Mouse (Mus musculus) T-helper 17 cell (primary cell): ENCODE measurements around the gene Gtf2ird1.

Source experiments
- in situ Hi-C, 2 experiments: fragments of 300-600 bp; cut with MboI, MseI; formaldehyde crosslinking; loops; 1 replicate in 1 of 2; 2 replicates in 1 of 2; pipeline ENCODE4 v1.15.1; 2025; ENCODE audit warnings: high pct_unique_total_duplicates in 2 of 2

The Gtf2ird1 gene

DNA sequence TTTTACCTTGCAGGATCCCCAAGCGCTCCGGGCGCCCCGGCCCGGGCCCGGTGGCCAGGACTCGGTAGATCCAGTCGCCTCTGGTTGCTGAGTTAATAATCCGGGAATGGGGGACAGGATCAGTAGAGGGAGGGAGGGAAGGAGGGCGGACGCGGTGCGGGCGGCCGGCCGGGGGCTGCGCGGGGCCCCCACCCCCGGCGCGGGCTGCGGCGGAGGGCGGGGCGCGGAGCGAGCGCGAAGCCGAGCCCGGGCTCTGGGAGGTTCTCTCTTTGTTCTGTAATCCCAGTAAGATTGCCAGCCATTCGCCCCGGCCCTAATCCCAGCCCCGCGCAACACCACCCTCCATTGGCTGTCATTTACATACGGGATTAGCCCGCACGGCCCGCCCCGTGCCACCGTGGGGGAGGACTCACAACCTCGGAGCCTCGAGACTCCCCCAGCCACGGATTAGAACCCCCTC lies at the start of gene Gtf2ird1:
Gene Gtf2ird1, minus strand, starts transcription at position 214 of the 460 bp plus-strand sequence.
- in situ Hi-C loops, result no loop called here

DNA sequence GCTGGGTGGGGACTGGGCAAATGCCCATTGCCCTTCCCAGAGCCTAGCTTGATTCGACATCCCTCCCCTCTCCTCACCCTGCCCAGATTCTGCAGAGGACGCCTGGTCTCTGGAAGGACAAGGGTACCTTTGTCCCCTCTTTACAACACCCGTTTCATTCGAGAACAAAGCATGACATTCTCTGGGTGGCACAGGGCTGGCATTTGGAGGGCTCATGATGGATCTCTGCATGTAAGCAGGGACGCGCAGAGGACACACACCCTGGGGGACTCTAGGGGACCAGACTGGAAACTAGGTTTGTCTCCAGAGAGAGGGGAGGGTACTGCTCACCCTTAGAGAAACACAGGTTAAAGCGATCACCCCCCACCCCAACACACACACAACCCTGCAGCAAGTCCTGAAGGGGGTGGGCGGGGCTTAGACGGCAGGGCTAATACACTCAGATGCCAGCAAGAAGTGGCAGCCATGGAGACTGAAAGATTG lies 49.3 kb upstream of the Gtf2ird1 start:
- in situ Hi-C loops, result loop anchor here in 1 of 2 experiments (10.0 kb wide), 2 partner anchors 49 to 109 kb away; partner anchors contain the start of genes Clip2 and Lat2

DNA sequence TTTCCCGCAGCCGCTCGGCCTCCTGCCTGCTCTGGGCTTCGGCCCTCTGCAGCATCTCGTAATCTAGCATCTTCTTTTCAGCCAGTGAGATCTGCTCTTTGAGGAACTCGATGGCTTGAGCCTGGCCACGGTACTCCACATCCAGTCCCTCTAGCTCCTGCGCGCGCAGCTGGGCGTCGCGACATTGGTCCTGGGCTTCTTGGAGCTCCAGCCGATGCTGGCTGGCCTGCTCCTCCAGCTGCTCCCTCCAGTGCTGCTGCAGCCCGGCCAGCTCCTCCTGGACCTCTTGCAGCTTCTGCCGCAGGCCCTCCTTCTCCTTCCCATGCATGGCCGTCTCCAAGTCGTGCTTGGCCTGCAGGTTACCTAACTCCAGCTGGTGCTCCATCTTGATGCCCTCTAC lies 46.1 kb upstream of the Gtf2ird1 start:
- in situ Hi-C loops, result loop anchor here (5.0 to 10.0 kb wide), 5 partner anchors 40 to 205 kb away; partner anchors contain the start of genes Clip2 (in 1 of the 2) and Lat2 (in 1 of the 2)

DNA sequence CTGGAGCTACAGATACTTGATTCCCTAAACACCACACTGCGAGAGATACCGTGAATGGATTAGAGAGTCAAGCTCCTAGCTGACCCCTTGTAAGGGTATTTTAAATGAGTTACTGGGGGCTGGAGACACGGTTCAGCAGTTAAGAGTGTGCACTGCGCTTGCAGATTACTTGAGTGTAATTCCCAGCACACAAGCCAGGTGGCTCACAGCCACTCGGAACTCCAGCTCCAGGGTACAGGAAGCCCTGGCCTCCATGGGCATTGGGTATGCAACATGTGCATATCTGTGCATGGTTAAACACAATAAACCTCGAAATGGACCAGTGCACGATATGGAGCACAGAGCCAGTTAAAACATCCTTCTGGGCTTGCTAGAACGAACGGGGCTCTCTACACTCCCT lies 44.9 kb upstream of the Gtf2ird1 start:
- in situ Hi-C loops, result loop anchor here (5.0 to 10.0 kb wide), 5 partner anchors 41 to 206 kb away; partner anchors contain the start of genes Clip2 (in 1 of the 2) and Lat2 (in 1 of the 2)

DNA sequence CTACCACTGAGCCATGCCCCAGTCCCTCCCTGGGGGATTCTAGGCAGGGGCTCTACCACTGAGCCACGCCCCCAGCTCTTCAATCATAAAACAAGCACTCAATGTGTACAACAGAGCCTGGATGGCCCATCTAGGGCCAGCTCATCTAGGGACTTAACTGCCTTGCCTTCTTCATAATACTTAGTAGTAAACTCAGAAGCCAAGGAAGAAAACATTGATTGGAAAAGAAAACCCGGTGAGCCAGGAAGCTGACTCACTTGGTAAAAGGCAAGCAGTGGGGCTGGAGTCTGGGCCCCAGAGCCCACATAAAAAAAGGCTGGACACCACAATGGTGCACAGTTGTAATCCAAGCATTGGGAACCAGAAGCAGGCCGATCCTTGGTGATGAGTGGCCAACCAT lies 44.2 kb upstream of the Gtf2ird1 start:
- in situ Hi-C loops, result loop anchor here (5.0 to 10.0 kb wide), 5 partner anchors 42 to 207 kb away; partner anchors contain the start of genes Clip2 (in 1 of the 2) and Lat2 (in 1 of the 2)

DNA sequence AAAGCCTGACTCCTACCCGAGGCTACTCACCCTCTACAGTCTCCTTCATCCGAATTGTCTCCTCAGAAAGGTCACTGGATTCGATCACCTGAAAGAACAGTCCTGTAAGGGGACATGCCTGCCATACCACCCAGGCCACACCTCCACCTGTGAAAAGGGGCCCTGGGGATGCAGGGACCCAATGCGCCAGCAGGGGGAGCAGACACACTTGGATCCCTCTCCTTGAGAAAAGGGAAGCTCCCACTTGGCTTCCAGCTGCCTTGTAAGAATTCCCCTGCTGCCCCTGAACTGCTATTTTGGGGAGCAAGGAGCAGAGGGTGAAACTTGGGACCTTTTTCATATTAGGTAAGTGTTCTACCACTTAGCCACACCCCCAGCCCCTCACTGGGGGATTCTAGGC lies 43.5 kb upstream of the Gtf2ird1 start:
- in situ Hi-C loops, result loop anchor here (5.0 to 10.0 kb wide), 5 partner anchors 42 to 207 kb away; partner anchors contain the start of genes Clip2 (in 1 of the 2) and Lat2 (in 1 of the 2)

DNA sequence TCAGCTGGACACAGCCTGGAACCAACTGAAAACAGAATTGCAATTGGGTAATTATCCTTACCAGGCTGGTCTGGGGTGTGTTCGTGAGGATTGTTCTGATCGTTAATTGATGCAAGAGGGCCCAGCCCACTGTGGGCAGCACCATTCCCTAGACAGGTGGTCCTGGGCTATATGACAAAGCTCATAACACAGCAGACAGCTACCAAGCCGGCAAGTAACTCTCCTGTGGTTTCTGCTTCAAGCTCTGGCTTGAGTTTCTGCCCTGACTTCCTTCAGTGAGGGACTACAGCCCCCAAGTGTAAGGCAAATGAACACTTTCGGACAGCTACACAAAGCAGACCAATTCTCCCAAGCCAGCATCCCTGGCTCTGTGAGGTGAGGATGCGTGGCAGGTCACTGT lies 40.5 kb upstream of the Gtf2ird1 start:
- in situ Hi-C loops, result no loop called here

DNA sequence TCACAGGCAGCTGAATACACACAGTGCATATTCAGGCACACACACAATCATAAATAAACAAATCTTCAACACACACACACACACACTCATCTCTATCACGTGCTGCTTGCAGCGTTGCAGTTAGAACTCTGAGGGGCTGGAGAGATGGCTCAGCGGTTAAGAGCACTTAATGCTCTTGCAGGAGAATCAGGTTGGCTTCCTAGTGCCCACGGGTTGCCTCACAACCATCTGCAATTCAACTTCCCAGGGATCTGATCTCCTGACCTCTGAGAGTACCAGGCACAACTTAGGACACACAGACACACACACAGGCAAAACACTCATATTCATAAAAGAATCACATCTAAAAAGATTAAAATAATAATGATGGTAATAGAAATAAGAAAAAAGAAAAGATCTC lies 39.3 kb upstream of the Gtf2ird1 start:
- in situ Hi-C loops, result no loop called here

DNA sequence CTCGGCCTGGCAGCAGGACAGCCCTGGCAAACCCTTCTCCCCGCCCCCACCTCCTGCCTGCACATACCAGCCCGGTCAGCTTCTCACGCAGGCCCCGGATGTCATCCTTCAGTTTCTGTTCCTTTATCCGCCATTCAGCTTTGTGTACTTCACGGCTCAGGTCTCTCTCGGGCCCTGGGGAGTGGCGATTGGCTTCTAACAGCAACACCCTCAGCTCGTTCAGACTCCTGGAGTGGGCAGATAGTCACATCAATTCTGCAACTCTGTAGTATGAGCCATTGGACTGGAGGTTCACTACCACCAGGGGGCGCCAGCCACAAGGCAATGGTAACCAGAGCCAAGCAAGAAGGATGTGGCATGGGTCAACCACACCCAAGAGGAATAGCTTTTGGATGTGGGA lies 37.6 kb upstream of the Gtf2ird1 start:
- in situ Hi-C loops, result loop anchor here in 1 of 2 experiments (5.0 kb wide), 1 partner anchor 83 kb away; no protein-coding TSS in a partner anchor

DNA sequence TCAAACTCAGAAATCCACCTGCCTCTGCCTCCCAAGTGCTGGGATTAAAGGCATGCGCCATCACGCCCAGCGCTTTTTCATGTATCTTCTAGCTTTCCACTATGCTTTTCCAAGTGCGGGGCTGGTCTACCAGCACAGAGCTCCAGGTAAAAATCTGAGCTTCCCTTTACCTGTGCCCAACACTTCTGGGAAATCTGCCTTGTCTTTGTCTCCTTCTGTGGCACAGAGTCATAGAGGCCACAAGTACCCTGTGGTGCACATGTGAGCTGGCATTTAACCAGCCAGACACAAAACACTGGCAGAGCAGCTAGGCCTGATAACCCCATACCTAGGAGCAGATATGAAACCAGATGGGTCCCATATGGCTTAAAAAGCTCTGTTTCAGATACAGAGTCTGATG lies 36.4 kb upstream of the Gtf2ird1 start:
- in situ Hi-C loops, result loop anchor here in 1 of 2 experiments (5.0 kb wide), 1 partner anchor 84 kb away; no protein-coding TSS in a partner anchor

DNA sequence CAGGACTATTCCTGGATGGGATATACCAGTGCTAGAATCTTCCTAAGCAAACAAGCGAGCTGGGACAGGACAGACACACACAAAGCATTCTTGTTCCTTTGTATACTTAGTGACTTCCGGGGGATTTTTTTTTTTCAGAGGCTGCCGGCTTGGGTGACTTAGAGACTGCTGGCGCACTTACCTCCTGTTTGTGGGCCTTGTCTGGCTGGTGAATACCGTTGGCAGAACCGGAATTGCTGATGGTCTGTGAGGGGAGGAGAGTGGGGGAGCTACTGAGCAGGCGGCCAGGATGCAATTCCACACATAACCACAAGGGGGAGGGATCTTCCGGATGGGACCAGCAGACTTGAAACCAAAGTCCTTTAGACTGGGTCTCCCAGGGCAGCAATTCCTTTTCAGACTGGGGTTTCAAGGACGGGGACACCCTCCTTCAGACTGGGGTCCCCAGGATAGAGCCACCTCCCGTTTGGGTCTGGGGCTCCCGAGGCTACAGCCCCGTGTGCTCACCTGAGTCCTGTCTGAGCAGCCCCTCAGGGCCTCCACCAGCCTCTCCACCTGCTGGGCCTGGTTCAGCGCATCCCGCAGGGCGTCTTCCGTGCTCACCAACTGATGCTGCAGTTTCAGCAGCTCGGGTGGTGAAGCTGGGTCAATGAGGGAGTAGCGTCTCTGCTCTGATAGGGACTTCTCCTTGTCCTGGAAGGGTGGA lies 35.3 kb upstream of the Gtf2ird1 start:
- in situ Hi-C loops, result loop anchor here in 1 of 2 experiments (5.0 kb wide), 1 partner anchor 85 kb away; no protein-coding TSS in a partner anchor

DNA sequence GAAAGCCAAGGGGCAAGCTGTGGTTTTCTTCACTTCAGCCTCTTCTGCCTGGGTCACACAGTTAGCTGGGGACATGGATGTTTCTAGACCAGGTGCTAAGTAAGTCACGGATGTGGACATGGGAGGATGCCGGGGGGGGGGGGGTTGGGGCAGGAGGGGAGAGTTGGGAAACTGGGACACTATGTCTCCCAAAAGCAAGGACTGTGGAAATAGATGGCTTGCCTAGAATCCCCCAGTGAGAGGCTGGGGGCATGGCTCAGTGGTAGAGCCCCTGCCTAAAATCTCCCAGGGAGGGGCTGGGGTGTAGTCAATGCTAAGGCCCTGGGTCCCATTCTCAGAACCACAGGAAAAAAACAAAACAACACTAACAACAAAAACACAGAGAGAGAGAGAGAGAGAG lies 34.7 kb upstream of the Gtf2ird1 start:
- in situ Hi-C loops, result loop anchor here in 1 of 2 experiments (5.0 kb wide), 1 partner anchor 86 kb away; no protein-coding TSS in a partner anchor

DNA sequence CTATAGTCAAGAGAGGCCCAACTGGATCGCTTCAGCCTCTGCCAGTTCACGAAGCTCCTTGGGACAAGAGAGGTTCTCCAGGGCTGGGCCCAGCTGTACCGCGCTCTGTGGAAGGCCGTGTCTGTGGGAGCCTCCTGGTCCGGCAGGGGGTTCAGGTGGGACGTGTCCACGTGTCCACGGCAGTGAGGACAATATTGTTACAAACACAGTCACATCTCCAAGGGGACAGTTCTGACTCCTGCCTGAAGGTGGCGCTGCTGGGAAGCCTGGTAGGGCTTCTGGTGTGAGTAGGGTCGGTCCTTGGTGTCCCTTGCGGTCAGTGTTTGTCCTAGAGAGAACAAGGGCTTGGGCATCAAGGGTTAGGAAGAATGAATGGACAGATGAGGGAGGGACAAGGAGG lies 33.9 kb upstream of the Gtf2ird1 start:
- in situ Hi-C loops, result loop anchor here in 1 of 2 experiments (5.0 kb wide), 1 partner anchor 87 kb away; no protein-coding TSS in a partner anchor

DNA sequence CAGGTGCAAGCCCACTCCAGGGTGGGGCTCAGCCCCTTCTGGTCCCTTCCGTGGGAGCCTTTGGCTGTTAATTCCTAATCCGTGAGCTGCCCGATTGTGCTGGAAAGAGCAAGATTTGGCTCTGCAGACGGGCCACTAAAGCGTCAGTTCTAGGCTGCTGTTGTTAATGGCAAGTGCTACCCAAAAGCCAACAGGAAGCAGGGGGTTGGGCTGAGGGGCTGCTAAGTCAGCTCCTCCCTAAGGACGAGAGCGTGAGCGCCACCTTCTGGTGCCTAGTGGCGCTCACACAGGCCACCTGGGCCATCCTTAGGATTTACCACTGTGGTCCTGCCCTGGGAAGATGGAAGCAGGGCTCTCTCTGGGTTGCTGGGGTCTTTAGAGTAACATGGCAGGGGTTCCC lies 33.1 kb upstream of the Gtf2ird1 start:
- in situ Hi-C loops, result loop anchor here (5.0 to 10.0 kb wide), 2 partner anchors 305 to 307 kb away; partner anchors contain the start of gene Gtf2ird2 (in 2 of the 2)

DNA sequence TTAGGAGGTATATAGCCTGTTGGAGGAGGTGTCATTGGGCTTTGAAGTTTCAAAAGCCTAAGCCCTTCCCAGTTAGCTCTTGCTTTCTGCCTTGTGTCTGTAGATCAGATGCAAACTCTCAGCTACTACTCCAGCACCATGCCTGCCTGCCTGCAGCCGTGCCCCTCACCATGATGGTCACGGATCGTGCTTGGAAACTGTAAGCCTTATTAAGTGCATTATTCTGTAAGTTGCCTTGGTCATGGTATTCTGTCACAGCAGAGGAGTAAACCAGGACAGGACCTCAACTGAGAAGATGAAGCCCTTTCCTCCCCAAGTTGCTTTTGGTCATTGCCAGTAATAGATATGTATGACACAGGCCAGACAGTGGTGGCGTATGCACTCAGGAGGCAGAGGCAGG lies 32.1 kb upstream of the Gtf2ird1 start:
- in situ Hi-C loops, result loop anchor here (5.0 to 10.0 kb wide), 2 partner anchors 304 to 306 kb away; partner anchors contain the start of gene Gtf2ird2 (in 2 of the 2)

DNA sequence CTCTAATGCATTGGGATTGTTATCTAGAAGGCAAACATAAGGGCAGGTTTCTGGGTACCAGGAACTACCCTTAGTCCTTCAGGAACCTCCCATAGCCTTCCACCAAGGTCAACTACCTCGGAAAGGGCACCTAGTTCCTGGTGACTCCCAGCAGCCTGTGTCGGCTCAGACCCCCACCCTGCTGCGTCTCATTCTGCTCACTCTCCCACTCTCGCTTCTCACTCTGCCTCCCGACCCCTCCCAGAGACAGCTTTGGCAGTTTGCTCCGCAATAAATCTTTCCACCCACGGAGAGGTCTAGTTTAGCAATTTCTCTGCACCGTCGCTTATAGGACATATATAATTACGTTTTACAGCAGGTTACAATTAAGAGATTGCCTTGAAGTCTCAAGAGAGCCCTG lies 31.5 kb upstream of the Gtf2ird1 start:
- in situ Hi-C loops, result loop anchor here (5.0 to 10.0 kb wide), 2 partner anchors 303 to 306 kb away; partner anchors contain the start of gene Gtf2ird2 (in 2 of the 2)

DNA sequence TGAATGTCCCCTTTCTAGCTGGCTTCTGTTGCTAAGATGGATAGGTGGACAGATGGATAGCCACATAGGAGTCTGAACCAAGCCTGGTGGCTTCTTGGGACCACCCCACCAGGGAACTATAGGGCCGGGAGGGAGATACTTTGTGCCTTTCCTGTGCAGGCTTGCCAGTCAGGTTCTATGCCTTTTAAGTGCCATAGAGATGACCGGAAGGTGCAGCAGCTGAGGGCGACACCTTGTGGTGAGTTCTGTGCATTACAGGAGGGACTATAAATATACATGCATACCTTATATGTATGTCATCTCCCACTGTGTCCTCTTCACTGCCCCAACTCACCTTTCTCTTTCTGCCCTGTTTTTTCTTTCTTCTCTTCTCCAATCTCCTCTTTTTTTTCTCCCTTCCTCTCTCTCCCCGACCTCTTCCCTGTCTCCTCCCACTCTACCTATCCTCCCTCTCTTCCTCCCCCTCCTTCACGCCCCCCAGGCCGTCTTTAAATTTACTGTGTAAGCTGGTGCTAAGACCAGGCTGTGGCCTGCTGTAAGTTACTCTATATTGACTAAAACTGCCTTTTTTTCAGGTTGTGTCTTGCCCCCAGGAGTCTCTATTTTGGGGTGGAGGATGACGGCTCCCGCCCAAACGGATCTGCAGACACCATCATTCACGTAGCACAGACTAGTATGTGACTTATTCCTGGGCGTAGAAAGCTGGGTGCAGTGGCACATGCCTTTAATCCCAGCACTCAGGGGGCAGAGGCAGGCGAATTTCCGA lies 29.6 kb upstream of the Gtf2ird1 start:
- in situ Hi-C loops, result loop anchor here (5.0 to 10.0 kb wide), 2 partner anchors 301 to 304 kb away; partner anchors contain the start of gene Gtf2ird2 (in 2 of the 2)

DNA sequence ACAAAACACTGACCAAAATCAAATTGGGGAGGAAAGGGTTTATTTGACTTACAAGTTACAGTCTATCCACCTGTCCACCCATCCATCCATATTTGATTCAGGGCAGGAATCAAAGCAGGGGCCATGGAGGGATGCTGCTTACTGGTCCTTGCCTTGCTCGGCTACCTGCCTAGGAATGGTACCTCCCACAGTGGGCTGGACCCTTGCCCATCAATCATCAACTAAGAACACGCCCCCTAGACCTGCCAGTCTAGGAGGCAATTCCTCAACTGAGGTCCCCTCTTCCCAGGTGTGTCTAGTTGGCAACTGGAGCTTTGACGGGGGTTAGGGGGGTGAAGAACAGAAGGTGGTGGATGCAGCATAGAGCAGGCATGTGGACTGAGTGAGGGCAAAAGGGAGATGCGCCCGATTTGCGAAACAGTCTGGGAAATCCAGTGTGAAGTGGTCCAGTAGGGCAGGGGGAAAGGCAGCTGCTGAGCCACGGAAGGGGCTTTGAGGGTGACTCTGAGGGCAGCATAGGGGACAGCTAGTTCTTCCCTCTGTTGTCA lies 28.7 kb upstream of the Gtf2ird1 start:
- in situ Hi-C loops, result loop anchor here (5.0 to 10.0 kb wide), 2 partner anchors 300 to 303 kb away; partner anchors contain the start of gene Gtf2ird2 (in 2 of the 2)

DNA sequence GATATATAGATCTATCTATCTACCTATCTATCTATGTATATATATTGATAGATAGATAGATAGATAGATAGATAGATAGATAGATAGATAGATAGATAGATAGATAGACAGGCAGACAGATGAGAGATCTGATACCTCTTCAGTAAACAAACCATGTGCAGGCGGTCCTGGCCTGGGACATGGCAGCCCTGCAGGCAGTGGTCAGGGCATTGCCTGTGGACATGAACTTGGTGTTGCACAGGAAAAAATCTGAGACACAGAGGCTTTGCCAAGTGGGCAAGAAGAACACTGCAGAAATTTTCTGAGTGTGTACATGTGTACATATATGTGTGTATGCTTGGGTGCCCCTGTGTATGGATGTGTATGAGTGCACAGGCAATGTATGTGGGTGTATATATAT lies 26.8 kb upstream of the Gtf2ird1 start:
- in situ Hi-C loops, result loop anchor here (5.0 to 10.0 kb wide), 2 partner anchors 96 to 298 kb away; partner anchors contain the start of gene Gtf2ird2 (in 1 of the 2)

DNA sequence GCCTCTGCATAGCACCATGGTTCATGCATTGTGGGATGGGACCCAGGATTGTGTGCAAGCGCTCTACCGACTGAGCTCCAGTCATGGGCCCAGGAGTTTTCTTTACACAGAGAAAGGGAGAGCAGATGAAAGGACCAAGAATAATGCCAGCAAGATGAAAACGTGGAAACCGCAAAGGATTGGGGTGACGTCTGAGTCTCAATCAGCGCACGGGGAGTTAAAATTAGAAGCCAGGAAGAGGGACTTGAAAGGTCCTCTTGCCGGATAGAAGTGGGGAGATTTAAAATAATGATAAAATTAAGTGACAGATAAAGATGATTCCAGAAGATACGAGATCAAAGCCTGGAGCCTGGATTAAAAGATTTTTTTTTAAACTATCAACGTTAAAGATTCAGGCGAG lies 25.8 kb upstream of the Gtf2ird1 start:
- in situ Hi-C loops, result loop anchor here (5.0 to 10.0 kb wide), 2 partner anchors 95 to 298 kb away; partner anchors contain the start of gene Gtf2ird2 (in 1 of the 2)
